Mouse (Mus musculus) forelimb bud, embryonic 11.5 days (tissue): ENCODE results near the gene Vkorc1l1.
A peak's percentile ranks its signal among the peaks of the same experiment; 100 is the strongest.

ENCODE experiments used
- DNase-seq: peaks from one replicate; pipeline ENCODE4 v3.0.0-alpha.2; 2012; ENCODE audit warnings: low read depth, low spot score

Vkorc1l1 gene

DNA sequence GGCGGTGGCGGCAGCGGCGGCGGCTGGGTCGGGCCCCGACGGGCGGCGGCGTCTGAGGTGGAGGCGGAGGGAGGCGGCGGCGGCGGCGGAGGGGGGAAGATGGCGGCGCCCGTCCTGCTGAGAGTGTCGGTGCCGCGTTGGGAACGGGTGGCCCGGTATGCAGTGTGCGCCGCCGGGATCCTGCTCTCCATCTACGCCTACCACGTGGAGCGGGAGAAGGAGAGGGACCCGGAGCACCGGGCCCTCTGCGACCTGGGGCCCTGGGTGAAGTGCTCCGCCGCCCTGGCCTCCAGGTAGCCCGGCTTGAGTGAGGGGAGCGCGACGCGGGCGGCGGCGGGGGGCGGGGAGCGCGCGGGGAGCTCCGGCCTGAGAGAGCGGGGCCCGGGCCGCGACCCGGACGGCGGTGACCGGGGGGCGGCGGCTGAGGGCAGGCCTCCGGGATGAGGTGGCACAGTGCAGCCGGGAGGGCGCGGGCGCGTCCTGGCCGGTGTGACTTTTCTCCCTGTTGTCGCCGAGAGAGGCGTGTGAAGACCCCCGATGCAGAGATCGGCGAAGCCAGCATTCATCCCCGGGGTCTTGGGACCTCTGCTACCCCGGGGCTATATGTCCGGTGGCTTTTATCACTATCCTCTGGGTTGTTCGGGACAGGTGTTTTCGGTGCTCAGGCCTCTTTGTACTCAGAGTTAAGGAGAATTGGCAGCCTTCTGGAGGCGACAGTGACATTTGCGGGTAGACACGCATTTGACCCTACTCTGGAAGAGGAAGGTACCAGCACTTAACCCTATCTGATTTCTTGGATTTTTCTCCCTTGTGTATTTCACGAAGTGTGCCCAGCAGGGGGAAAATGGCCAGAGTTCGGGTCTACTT is 536 bp downstream of the Vkorc1l1 start:
- DNase-seq, result peak; percentile 19

DNA sequence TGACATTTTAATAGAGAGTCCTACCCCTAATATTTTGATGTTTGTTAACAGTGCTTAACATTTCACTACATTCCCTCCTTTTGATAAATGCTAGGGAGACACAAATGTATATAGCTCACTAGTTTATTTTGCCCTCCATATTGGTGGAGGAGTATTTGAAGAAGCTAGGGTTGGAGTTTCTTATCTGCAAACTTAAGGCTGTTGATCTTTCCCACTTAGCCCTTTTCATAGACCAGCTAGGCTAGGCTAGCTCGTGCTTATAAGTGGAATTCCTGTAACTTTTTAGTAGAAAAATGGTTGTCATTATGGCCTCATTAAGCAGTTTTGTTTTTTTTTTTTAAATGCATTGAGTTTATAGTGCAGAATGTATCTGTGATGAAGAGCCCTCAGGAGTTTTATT is 1.6 kb downstream of the Vkorc1l1 start:
- DNase-seq, result no peak

GRCm38 (mm10) chr5:129947528-129948033 is 5.8 kb downstream of the Vkorc1l1 start:
- DNase-seq, result no peak

- no peak for DNase-seq
Observed at GRCm38 (mm10) chr5:129952143-129952542, 10.4 kb downstream of the Vkorc1l1 start.

- no peak for DNase-seq
Observed at GRCm38 (mm10) chr5:129954473-129955254, 12.9 kb downstream of the Vkorc1l1 start.

- DNase-seq, result no peak
Observed at GRCm38 (mm10) chr5:129955792-129956191, 14.0 kb downstream of the Vkorc1l1 start.

DNA sequence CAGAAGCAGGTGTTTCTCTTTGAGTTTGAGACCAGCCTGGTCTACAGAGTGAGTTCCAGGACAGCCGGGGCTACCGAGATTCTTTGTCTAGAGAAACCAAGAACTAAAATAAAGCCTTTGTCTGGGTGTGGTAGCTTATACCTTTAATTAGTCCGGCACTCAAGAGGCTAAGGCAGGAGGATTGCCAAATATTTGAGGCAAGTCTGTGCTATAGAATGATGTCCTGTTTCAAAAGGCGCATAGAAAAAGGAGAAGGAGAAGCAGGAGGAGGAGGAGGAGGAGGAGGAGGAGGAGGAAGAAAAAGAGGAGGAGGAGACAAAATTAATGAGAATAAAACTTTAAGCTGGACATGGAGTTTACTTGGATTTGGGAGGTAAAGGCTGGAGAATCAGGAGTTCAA is 21.5 kb downstream of the Vkorc1l1 start:
- DNase-seq, result no peak

DNA sequence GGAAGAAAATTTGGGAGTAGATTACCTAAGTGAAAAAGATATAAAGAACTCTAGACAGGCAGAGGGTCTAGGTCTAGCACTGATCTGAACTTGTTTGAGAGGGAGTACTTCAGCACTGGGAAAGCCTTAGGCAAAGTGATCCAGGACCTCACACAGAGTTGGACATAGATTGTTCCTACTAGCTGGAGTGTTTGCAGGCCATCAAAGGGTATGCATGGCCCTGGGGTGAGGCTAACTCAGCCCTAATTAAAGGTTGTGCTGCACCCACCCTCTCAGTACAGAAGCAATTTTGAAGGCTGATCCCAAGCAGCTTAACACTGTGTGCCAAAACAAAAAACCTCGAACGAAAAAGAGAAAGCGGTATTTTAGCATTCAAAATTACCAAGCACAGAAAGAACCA is 24.7 kb downstream of the Vkorc1l1 start:
- no peak for DNase-seq

- no peak for DNase-seq
Observed at GRCm38 (mm10) chr5:129968417-129968816, 26.6 kb downstream of the Vkorc1l1 start.

DNA sequence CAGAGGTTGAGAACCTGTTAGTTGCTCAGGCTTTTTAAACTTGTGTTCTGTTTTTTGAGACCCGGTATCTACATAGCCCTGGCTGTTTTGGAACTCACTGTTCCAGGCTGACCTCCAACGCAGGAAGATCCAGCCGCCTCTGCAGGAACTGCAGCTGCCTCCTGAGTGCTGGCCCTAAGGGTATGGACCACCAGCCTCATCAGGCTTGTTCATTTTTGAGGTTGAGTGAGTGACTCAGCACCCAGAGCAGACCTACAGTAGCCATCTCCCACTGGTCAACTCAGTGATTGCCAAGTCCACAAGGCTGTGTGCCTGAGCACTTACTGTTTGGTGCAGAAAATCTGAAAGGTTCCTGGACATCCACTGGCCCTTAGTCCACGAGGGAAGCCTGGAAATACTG is 29.7 kb downstream of the Vkorc1l1 start:
- DNase-seq, result no peak

GRCm38 (mm10) chr5:129974354-129974753 is 32.6 kb downstream of the Vkorc1l1 start:
- no peak for DNase-seq

GRCm38 (mm10) chr5:129974866-129975311 is 33.1 kb downstream of the Vkorc1l1 start:
- DNase-seq, result no peak

- DNase-seq, result no peak
Observed at GRCm38 (mm10) chr5:129977768-129978167, 36.0 kb downstream of the Vkorc1l1 start.

GRCm38 (mm10) chr5:129978608-129979007 is 36.8 kb downstream of the Vkorc1l1 start:
- DNase-seq, result no peak

- no peak for DNase-seq
Observed at GRCm38 (mm10) chr5:129980216-129980615, 38.4 kb downstream of the Vkorc1l1 start.

DNA sequence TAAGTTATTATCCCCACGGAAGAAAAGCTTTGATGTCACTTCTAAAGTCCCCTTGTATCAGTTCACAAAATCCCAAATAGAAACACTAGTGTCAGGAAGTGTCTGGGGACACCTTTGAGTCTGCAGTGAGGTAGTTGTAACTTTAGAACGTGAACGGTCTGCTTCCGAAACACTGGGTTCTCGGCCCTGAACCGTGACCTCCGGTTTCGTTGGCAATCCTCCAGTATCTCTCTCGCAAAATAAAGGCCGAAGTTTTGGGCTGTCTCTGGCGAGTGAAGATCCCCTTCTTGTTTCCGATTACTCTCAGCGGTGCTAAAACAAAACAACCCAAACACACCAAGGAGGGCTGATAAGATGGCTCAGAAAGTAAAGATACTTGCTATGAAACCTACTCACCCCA is 47.6 kb downstream of the Vkorc1l1 start:
- DNase-seq, result no peak

DNA sequence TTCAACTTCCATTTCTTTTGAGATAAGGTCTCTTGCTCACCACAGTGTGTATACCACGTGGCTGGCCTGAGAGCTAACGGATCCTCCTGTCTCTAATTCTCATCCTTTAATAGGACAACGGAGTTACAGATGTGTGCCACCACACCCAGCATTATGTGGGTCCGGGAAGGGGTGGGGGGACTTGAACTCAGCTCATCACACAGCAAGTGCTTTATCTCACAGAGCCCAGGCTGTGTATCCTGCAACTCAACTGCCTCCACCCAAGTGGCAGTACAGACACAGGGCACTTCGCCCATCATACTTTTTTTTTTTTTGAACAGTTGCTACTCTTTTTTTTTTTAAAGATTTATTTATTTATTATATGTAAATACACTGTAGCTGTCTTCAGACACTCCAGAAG is 50.1 kb downstream of the Vkorc1l1 start:
- DNase-seq, result no peak

DNA sequence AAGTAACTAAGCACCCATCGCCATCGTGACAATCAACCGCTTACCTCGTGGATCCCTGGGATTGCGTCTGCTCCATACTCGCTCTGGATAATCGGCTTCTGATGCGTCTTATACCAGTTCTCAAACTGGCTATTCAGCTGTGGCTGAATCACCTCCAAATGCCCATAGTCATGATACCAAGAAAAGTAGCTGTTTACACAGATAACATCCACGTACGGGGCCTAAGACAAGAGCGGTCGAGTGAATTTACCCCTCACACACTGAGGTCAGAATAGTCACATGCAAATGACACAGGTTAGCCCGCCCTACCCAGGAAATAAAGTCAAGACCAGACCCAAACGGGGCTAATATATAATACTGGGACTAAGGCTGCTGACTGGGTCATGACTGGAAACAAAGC is 51.6 kb downstream of the Vkorc1l1 start:
- DNase-seq, result no peak

DNA sequence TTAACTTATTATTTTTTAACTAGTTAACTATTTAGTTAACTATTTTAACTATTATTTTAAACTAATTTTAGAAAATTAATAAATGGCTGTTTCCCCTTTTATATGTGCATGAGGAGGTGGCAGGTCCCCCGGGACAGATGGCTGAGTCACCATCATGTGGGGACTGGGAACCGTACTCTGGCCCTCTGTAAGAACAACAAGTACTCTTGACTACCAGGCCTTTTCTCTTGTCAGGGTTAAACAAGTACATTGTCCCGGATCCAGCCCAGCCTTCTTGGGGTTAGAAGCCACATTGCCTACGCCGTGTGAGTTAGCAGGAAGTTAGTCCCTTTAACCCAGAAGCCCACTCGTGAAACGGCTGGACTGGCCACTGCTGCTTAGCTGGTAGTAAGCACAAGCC is 53.2 kb downstream of the Vkorc1l1 start:
- DNase-seq, result no peak

- DNase-seq, result no peak
Observed at GRCm38 (mm10) chr5:129997700-129998099, 55.9 kb downstream of the Vkorc1l1 start.

- peak; percentile 65 for DNase-seq
Observed at GRCm38 (mm10) chr5:129999097-129999496, 57.3 kb downstream of the Vkorc1l1 start.

GRCm38 (mm10) chr5:130000735-130001134 is 59.0 kb downstream of the Vkorc1l1 start:
- no peak for DNase-seq
